8 mouse cellular contexts compared by ENCODE assay signal in the genomic region with DNA sequence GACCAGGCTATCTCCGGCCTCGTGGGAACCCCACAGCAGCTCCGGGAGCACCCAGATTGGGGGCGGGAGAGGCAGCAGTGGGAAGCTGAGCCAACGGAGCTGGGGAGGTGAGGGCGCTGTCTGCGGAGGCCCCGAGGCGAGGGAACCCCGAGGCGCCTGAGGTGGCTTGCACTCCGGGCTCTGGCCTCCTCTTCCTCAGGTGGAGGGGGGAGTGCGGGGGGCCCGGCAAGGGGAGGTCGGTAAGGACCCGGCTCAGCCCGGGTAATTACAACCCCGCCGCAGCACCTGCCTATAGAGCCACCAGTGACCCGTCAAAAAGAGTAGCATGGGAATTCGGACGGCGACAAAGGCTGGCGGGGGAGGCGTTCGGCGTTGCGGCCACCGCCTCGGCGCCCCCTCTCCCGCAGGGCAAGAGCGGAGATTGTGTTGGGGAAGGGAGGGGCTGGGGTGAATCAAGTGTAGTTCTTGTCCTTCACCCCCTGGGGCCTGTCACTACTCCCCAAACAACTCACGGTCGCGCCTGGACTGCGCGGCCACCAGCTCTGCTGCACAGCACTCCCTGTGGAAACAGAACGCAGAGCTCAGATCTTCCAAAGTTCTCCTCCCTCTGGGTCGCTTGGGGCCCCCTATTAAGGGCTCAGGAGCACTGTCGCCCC. TPM values are rescaled to one million over a fixed set of nuclear protein-coding genes. Genes with fewer than 3 reads are reported as not detected.
DNase-seq lines count a peak whose midpoint lies in the region; ATAC-seq and TF ChIP-seq lines count a peak whose summit lies in the region.

No protein-coding gene starts in this region.

- no peak for ATAC-seq in embryonic facial prominence, embryonic 11.5 days (replicated peaks; ENCODE audit: insufficient number of reproducible peaks, low FRiP score, low TSS enrichment, low read depth)
- ATAC-seq in hindbrain, postnatal 0 days = no peak
- 0 out of 2 replicates have a peak, but pooled peaks have one; percentile 25 for ATAC-seq in neural tube, embryonic 12.5 days (ENCODE audit: low FRiP score, low read depth)

- peak; percentile 27 for TF ChIP-seq CTCF in layer of hippocampus, adult 2 months (conservative IDR thresholded peaks at IDR 0.05)
- no peak for TF ChIP-seq CTCF in hindbrain, postnatal 0 days (IDR thresholded peaks at IDR 0.05; ENCODE audit: low read depth)

- peak overlapping the region; percentile 32 for H3K4me2 ChIP-seq in embryonic facial prominence, embryonic 11.5 days (ENCODE audit: low read depth, low read length)
- H3K4me2 ChIP-seq in hindbrain, postnatal 0 days (ENCODE audit: low read depth, low read length) = 0 out of 2 replicates have a peak overlapping the region, but pooled peaks have one; percentile 10
- H3K4me2 ChIP-seq in neural tube, embryonic 12.5 days (replicated peaks) = peak overlapping the region; percentile 39

- no peak for DNase-seq in layer of hippocampus, adult 2 months (ENCODE audit: low spot score in 2 of 2)
- DNase-seq in layer of hippocampus, adult 9-11 months = no peak
- no peak for DNase-seq in embryonic facial prominence, embryonic 11.5 days (ENCODE audit: low spot score)
- DNase-seq in hindbrain, postnatal 0 days (ENCODE audit: low spot score) = no peak
- no peak for DNase-seq in cerebellum, postnatal 10 days
- no peak for DNase-seq in frontal cortex, postnatal 10 days (ENCODE audit: low spot score in 2 of 2)
- no peak for DNase-seq in c-Kit-positive CD71-positive TER-119-positive erythroid progenitor cells, embryonic 14.5 days (ENCODE audit: low spot score)

- H3K36me3 ChIP-seq in embryonic facial prominence, embryonic 11.5 days (replicated peaks; ENCODE audit: control insufficient read depth, insufficient read depth, low read depth, low read length) = no peaks in the 10 kb centered on the region
- H3K36me3 ChIP-seq in hindbrain, postnatal 0 days (ENCODE audit: insufficient read depth, low read length) = no peaks in the 10 kb centered on the region
- H3K36me3 ChIP-seq in neural tube, embryonic 12.5 days = no peaks in the 10 kb centered on the region

- peak overlapping the region; percentile 56 for H3K27ac ChIP-seq in layer of hippocampus, adult 2 months
- no peak overlapping the region for H3K27ac ChIP-seq in embryonic facial prominence, embryonic 11.5 days (replicated peaks; ENCODE audit: low read depth, low read length)
- no peak overlapping the region for H3K27ac ChIP-seq in hindbrain, postnatal 0 days
- H3K27ac ChIP-seq in neural tube, embryonic 12.5 days = no peak overlapping the region

- peak overlapping the region; percentile 43 for H3K4me3 ChIP-seq in layer of hippocampus, adult 2 months
- peak overlapping the region; percentile 17; the same call in 1 of the 2 replicates for H3K4me3 ChIP-seq in embryonic facial prominence, embryonic 11.5 days (ENCODE audit: low read depth, low read length)
- no peak overlapping the region for H3K4me3 ChIP-seq in hindbrain, postnatal 0 days (ENCODE audit: low read length)
- H3K4me3 ChIP-seq in neural tube, embryonic 12.5 days = no peak overlapping the region

- WGBS in embryonic facial prominence, embryonic 11.5 days = 0% methylated on average over 41 of the region's 41 CpGs
- WGBS in hindbrain, postnatal 0 days = 1% methylated on average over 39 of the region's 41 CpGs
- WGBS in neural tube, embryonic 12.5 days = 1% methylated on average over 40 of the region's 41 CpGs

- peaks cover 83% of the 10 kb centered on the region for H3K27me3 ChIP-seq in embryonic facial prominence, embryonic 11.5 days (ENCODE audit: control insufficient read depth, insufficient read depth, low read length)
- H3K27me3 ChIP-seq in hindbrain, postnatal 0 days (ENCODE audit: insufficient read depth, low read length) = peaks cover 89% of the 10 kb centered on the region
- H3K27me3 ChIP-seq in neural tube, embryonic 12.5 days (replicated peaks) = peaks cover 99% of the 10 kb centered on the region

- no peaks in the 10 kb centered on the region for H3K9me3 ChIP-seq in embryonic facial prominence, embryonic 11.5 days (replicated peaks; ENCODE audit: control insufficient read depth, low read length)
- H3K9me3 ChIP-seq in hindbrain, postnatal 0 days (ENCODE audit: low read length) = no peaks in the 10 kb centered on the region
- H3K9me3 ChIP-seq in neural tube, embryonic 12.5 days = no peaks in the 10 kb centered on the region

- peak overlapping the region; percentile 18; the same call in 1 of the 2 replicates for H3K9ac ChIP-seq in embryonic facial prominence, embryonic 11.5 days (replicated peaks; ENCODE audit: low read length)
- no peak overlapping the region for H3K9ac ChIP-seq in hindbrain, postnatal 0 days (replicated peaks; ENCODE audit: low read length)
- no peak overlapping the region for H3K9ac ChIP-seq in neural tube, embryonic 12.5 days

- no peaks in the 10 kb centered on the region; the same call in none of the 2 replicates for H3K4me1 ChIP-seq in embryonic facial prominence, embryonic 11.5 days (ENCODE audit: control insufficient read depth, insufficient read depth, low read length)
- H3K4me1 ChIP-seq in hindbrain, postnatal 0 days (ENCODE audit: insufficient read depth, low read length) = no peaks in the 10 kb centered on the region
- H3K4me1 ChIP-seq in neural tube, embryonic 12.5 days = peaks cover 17% of the 10 kb centered on the region

RNA-seq across cellular contexts. Expression of a gene that starts 3.8 kb away (rescaled TPM):
- total RNA-seq in layer of hippocampus, adult 2 months (2021) = 10 to 100 TPM; 13.7 to 15.2 TPM
- 8.6 and 11.8 TPM in 2 replicates for polyA plus RNA-seq in embryonic facial prominence, embryonic 11.5 days (2014; fragmentation: Nextera tagmentation; extraction: Ambion mirVana)
- 0.10 TPM in 1 of 2 replicates, not detected in the other for total RNA-seq in hindbrain, postnatal 0 days (2014; rRNA removed)
- not detected in 2 replicates for polyA plus RNA-seq in hindbrain, postnatal 0 days (2015; fragmentation: Nextera tagmentation; extraction: Ambion mirVana)
- polyA plus RNA-seq in neural tube, embryonic 12.5 days (2016; fragmentation: Nextera tagmentation; extraction: Ambion mirVana) = not detected in 2 replicates

RNA-seq across cellular contexts. Expression of a gene that starts 4.0 kb away (rescaled TPM):
- total RNA-seq in layer of hippocampus, adult 2 months (2021) = 10 to 100 TPM; 53.0 to 54.7 TPM
- polyA plus RNA-seq in embryonic facial prominence, embryonic 11.5 days (2014; fragmentation: Nextera tagmentation; extraction: Ambion mirVana) = 15.5 and 16.0 TPM in 2 replicates
- total RNA-seq in hindbrain, postnatal 0 days (2014; rRNA removed) = 37.0 and 43.1 TPM in 2 replicates
- polyA plus RNA-seq in hindbrain, postnatal 0 days (2015; fragmentation: Nextera tagmentation; extraction: Ambion mirVana) = 36.8 and 39.2 TPM in 2 replicates
- polyA plus RNA-seq in neural tube, embryonic 12.5 days (2016; fragmentation: Nextera tagmentation; extraction: Ambion mirVana) = 21.7 and 24.1 TPM in 2 replicates

Comparison
In these comparisons a context has a peak if more than half of its experiments do, and no peak if none do; other contexts are left out.
1. H3K4me3 ChIP-seq: peak in layer of hippocampus, adult 2 months (single experiment) and embryonic facial prominence, embryonic 11.5 days (single experiment); none in hindbrain, postnatal 0 days (single experiment) and neural tube, embryonic 12.5 days (single experiment).
2. Peak in every context shown above with its lines, with median percentiles within 50 percentile points of each other: H3K4me2 ChIP-seq.